Mouse (Mus musculus) myocyte (in vitro differentiated cells): Measurements from ENCODE around the gene Sh3gl1. TPM values are rescaled to one million over a fixed set of nuclear protein-coding genes. Genes with fewer than 3 reads are reported as not detected.

Experiments
- H3K27me3 ChIP-seq: one replicate; pipeline ENCODE4 v1.6.1; 2011; ENCODE audit not compliant: control insufficient read depth, insufficient read depth, insufficient read length
- H3K36me3 ChIP-seq: one replicate; pipeline ENCODE4 v1.6.1; 2011; ENCODE audit not compliant: control insufficient read depth, insufficient read depth
- H3K4me2 ChIP-seq: one replicate; pipeline ENCODE4 v1.6.1; 2011; ENCODE audit warnings: low read depth, control low read depth
- H3K4me3 ChIP-seq: one replicate; pipeline ENCODE4 v1.5.1; 2011; ENCODE audit warnings: mild to moderate bottlenecking, control low read depth, moderate library complexity
- H3K79me2 ChIP-seq: one replicate; pipeline ENCODE4 v1.6.1; 2011; ENCODE audit not compliant: control insufficient read depth, insufficient read depth
- H3ac ChIP-seq: one replicate; pipeline ENCODE4 v1.6.1; 2011; ENCODE audit not compliant: control insufficient read depth, insufficient read length
- CEBPB ChIP-seq: IDR thresholded peaks from 2 replicates; pipeline ENCODE4 v1.6.1; 2011; ENCODE audit warnings: mild to moderate bottlenecking, moderate library complexity; ENCODE audit not compliant: poor library complexity, insufficient read depth, severe bottlenecking
- E2F4 ChIP-seq: IDR thresholded peaks from one replicate; pipeline ENCODE4 v1.6.1; 2011; ENCODE audit warnings: mild to moderate bottlenecking, control low read depth, moderate library complexity; ENCODE audit not compliant: insufficient read depth
- MAX ChIP-seq: IDR thresholded peaks from one replicate; pipeline ENCODE4 v1.6.1; 2011; ENCODE audit warnings: low read depth, mild to moderate bottlenecking, control low read depth
- MYOD1 ChIP-seq, 3 experiments: IDR thresholded peaks; one replicate each; pipeline ENCODE4 v1.6.1; 2011; ENCODE audit warnings: control low read depth in 2 of 3, low read depth in 2 of 3, mild to moderate bottlenecking in 2 of 3, moderate library complexity in 1 of 3; ENCODE audit not compliant: insufficient read length in 2 of 3, control insufficient read depth in 1 of 3
- MYOG ChIP-seq, 3 experiments: IDR thresholded peaks; one replicate each; pipeline ENCODE4 v1.6.1; 2011; ENCODE audit warnings: control low read depth in 2 of 3, low read depth in 2 of 3, mild to moderate bottlenecking in 2 of 3; ENCODE audit not compliant: insufficient read length in 2 of 3, control insufficient read depth in 1 of 3, insufficient read depth in 1 of 3
- POLR2A ChIP-seq: IDR thresholded peaks from one replicate; pipeline ENCODE4 v1.6.1; 2011; ENCODE audit warnings: low read depth, mild to moderate bottlenecking, control low read depth, moderate library complexity; ENCODE audit not compliant: insufficient read length
- POLR2AphosphoS2 ChIP-seq: IDR thresholded peaks from one replicate; pipeline ENCODE4 v1.6.1; 2011; ENCODE audit warnings: low read depth, control low read depth; ENCODE audit not compliant: insufficient read length
- REST ChIP-seq: IDR thresholded peaks from one replicate; pipeline ENCODE4 v1.6.1; 2011; ENCODE audit warnings: mild to moderate bottlenecking, control low read depth, moderate library complexity; ENCODE audit not compliant: insufficient read depth, insufficient read length
- SRF ChIP-seq: IDR thresholded peaks from one replicate; pipeline ENCODE4 v1.6.1; 2011; ENCODE audit warnings: low read depth; ENCODE audit not compliant: control insufficient read depth, insufficient read length
- TCF12 ChIP-seq: IDR thresholded peaks from one replicate; pipeline ENCODE4 v1.6.1; 2011; ENCODE audit warnings: mild to moderate bottlenecking, control low read depth; ENCODE audit not compliant: poor library complexity, insufficient read depth, severe bottlenecking
- TCF3 ChIP-seq: IDR thresholded peaks from one replicate; pipeline ENCODE4 v1.6.1; 2011; ENCODE audit warnings: low read depth, control low read depth; ENCODE audit not compliant: insufficient read length
- USF1 ChIP-seq: IDR thresholded peaks from one replicate; pipeline ENCODE4 v1.6.1; 2011; ENCODE audit warnings: low read depth, mild to moderate bottlenecking, control low read depth, moderate library complexity
- polyA plus RNA-seq: library from polyadenylated mRNA; unstranded; fragments of >200 nt; fragmentation: generic; extraction: Trizol; gene quantifications from one replicate; pipeline ENCODE4 v1.2.1, GENCODE M21; 2012; ENCODE audit warnings: missing spikeins

The Sh3gl1 gene
- polyA plus RNA-seq, 1 experiment = 66.9 TPM

DNA sequence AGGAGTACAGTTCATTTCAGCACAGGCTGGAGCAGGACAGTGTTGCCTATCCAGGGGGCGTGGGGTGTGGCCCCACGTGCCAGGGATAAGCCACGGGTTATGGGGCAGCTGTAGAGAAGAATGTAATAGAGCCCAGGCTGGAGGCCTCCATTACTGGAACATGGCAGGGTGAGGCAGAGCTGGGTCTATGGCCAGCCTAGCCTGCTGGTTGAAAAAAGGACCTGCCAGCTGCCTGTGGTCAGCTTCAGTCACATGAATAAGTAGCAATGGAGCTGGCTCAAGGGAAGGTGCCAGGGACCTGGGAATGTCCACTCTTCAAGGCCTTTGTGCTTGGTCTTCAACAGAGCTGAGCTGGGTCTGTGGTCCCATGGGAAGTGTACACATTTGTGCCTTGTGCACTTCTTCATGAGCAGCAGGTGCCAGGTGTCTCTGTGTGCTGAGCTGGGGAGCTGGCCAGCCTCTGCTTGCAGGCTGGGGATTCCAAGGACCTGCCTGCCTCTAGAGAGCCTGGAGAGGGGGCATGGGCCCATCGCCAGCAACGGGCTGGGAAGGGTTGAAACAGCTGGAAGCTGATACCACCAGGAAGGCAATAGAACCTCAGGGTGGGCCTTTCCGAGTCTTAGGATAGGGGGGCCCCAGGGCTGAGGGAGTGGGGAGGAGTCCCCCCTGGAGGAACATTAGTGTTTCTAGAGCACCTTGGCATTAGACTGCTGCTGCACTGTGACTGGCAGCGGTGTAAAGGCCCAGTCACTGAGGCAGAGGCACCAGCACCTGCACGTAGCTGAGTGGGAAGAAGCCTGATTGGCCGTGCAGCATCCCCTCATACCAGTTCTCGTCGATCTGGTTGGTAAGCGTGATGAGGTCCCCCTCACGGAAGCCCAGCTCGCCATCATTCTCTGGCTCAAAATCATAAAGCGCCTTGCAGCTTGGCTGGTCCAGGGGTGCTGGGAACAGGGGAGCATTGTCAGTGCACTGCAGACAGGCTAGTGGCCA is 19.3 kb downstream of the Sh3gl1 start:
- Histone ChIP-seq H3K36me3 (peaks cover 20% of the 10 kb centered on the region), H3K4me2 (no peak overlapping the region), H3ac (no peak overlapping the region), H3K79me2 (peaks cover 18% of the 10 kb centered on the region), H3K27me3 (no peaks in the 10 kb centered on the region), H3K4me3 (no peak overlapping the region)
- TF ChIP-seq USF1 = no peak
- TF ChIP-seq TCF12 = no peak
- no peak for TF ChIP-seq TCF3
- TF ChIP-seq E2F4 = no peak
- TF ChIP-seq CEBPB = no peak
- TF ChIP-seq SRF = no peak
- TF ChIP-seq REST = no peak
- TF ChIP-seq POLR2A = peak; percentile 39
- no peak for TF ChIP-seq MAX
- peak; percentile 87 for TF ChIP-seq POLR2AphosphoS2
- TF ChIP-seq MYOG (IDR thresholded peaks at IDR 0.05; ENCODE audit: control insufficient read depth in 1 of 3, insufficient read depth in 1 of 3, insufficient read length in 2 of 3, low read depth in 2 of 3) = peak in 2 of 3 experiments; percentile 56 to 81
- TF ChIP-seq MYOD1 (IDR thresholded peaks at IDR 0.05; ENCODE audit: control insufficient read depth in 1 of 3, insufficient read length in 2 of 3, low read depth in 2 of 3) = peak in 2 of 3 experiments; percentile 27 to 34

DNA sequence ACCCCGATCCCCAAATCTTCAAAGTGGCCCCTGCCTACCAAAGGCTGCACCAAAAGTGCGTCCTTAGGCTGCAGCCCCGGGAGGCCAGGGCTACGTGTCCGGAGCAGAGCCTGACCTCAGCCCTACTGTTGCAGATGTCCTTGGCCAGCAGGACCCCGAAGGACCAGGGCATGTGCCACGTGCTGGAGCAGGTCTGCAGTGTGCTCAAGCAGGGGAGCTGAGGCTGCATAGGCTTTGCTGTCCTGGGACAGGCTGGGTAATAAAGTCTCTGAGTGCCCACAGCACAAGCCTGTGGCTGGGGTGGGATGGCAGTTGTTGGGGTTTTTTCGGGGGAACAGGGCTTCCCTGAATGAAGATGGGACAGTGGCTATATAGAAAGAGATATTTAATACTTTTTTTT is 20.1 kb downstream of the Sh3gl1 start:
- Histone ChIP-seq H3K36me3 (peaks cover 26% of the 10 kb centered on the region), H3K4me3 (no peak overlapping the region), H3ac (no peak overlapping the region), H3K79me2 (peaks cover 11% of the 10 kb centered on the region), H3K4me2 (no peak overlapping the region), H3K27me3 (no peaks in the 10 kb centered on the region)
- TF ChIP-seq SRF (no peak), MYOD1 (IDR thresholded peaks at IDR 0.05; ENCODE audit: control insufficient read depth in 1 of 3, insufficient read length in 2 of 3, low read depth in 2 of 3) (no peak), POLR2A (peak; percentile 57), POLR2AphosphoS2 (peak; percentile 62), CEBPB (no peak), TCF12 (no peak), MAX (no peak), E2F4 (no peak)

GRCm38 (mm10) chr17:56015293-56015692 is 21.1 kb downstream of the Sh3gl1 start:
- Histone ChIP-seq H3K79me2 (peaks cover 4% of the 10 kb centered on the region), H3ac (no peak overlapping the region), H3K27me3 (no peaks in the 10 kb centered on the region), H3K4me3 (no peak overlapping the region), H3K4me2 (no peak overlapping the region), H3K36me3 (peaks cover 26% of the 10 kb centered on the region)
- TF ChIP-seq MYOG (IDR thresholded peaks at IDR 0.05; ENCODE audit: control insufficient read depth in 1 of 3, insufficient read depth in 1 of 3, insufficient read length in 2 of 3, low read depth in 2 of 3) (no peak), CEBPB (no peak), TCF3 (no peak), MAX (no peak), TCF12 (no peak), REST (no peak), E2F4 (no peak), SRF (no peak), USF1 (no peak), POLR2AphosphoS2 (no peak), MYOD1 (IDR thresholded peaks at IDR 0.05; ENCODE audit: control insufficient read depth in 1 of 3, insufficient read length in 2 of 3, low read depth in 2 of 3) (no peak), POLR2A (no peak)

- H3K4me2 ChIP-seq = no peak overlapping the region
- TF ChIP-seq REST = no peak
- no peak for TF ChIP-seq CEBPB
- no peak for TF ChIP-seq USF1
- TF ChIP-seq E2F4 = no peak
- H3ac ChIP-seq = no peak overlapping the region
- H3K36me3 ChIP-seq = peaks cover 26% of the 10 kb centered on the region
- H3K79me2 ChIP-seq = peaks cover 7% of the 10 kb centered on the region
- no peak overlapping the region for H3K4me3 ChIP-seq
- H3K27me3 ChIP-seq = no peaks in the 10 kb centered on the region
Measured at GRCm38 (mm10) chr17:56011441-56011840, 25.0 kb downstream of the Sh3gl1 start.
